Mouse (Mus musculus): ENCODE data around the gene Spin2f. TPM values are rescaled to one million over a fixed set of nuclear protein-coding genes. Genes with fewer than 3 reads are reported as not detected.
"Not testable (repeated sequence)": the region's sequence is repeated elsewhere in the genome, so short reads cannot be mapped to it uniquely, and the experiment has no call there.

Spin2f gene
- not detected for total RNA-seq (2021)
- long read RNA-seq, experiment 1 = 0 reads
- long read RNA-seq, experiment 2 = 0 reads

GRCm38 (mm10) chrX:31253594-31253993, at the start of gene Spin2f:
Spin2f (plus strand) TSS chrX:31253894.
- not testable (repeated sequence) for DNase-seq

GRCm38 (mm10) chrX:31212136-31212535, 41.6 kb upstream of the Spin2f start:
- peak; percentile 19 for DNase-seq

DNA sequence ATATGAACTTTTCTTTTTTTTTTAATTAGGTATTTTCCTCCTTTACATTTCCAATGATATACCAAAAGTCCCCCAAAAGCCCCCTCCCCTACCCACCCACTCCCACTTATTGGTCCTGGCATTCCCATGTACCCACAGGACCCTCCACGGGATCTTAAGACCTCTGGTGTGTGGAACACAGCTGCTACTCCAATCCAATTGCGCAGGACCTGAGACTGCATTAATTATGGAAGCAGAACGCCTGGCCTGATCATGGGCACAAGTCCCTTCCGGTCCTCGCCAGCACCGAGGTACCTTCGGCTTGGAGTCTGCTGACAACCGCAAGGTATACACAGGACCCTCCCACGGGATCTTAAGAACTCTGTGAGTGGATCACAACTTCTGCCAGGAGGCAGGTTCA, 30.2 kb upstream of the Spin2f start:
- not testable (repeated sequence) for DNase-seq

DNA sequence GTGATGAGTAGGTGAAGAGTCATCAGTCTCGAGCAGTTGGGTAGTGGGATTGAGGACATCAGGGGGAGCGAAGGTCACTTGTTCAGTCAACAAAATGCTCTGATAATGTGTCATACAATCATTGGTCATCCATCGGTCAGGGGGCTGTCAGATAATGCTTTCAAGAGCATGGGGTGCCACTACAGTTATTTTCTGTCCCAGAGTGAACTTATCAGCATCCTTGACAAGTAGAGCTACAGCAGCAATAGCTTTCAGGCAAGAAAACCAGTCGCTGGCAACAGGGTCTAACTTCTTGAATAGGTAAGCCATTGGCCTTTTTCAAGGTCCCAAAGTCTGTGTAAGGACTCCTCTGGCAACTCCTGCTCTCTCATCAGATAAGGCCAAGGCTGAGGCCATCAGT, 18.6 kb upstream of the Spin2f start:
- not testable (repeated sequence) for DNase-seq

DNA sequence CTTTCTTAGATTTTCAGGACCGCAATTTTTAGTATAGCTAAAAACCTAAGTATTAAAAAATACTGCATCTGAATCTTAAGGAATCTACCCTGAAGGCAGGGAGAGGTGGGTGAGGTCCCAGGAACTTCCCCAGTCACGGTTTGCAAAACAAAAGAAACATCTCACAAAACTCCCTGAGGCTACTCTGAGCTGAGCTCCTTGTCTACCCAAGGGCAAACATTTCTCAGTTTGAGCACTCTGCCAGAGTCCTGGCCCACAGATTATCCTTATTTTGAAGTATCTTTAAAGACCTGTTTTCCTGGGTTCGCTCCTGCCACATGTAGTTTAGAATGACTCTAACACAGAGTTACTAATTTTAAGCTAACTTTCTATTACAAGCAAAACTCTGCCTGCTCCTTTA, 11.9 kb upstream of the Spin2f start:
- DNase-seq = not testable (repeated sequence)

Other genes starting within 250 kb of the Spin2f start
- not detected for gene Btbd35f29, start 136.2 kb upstream of the Spin2f start, total RNA-seq (2021)
- gene Btbd35f26, start 82.6 kb downstream of the Spin2f start, total RNA-seq (2021) = not detected
- gene Btbd35f19, start 130.0 kb downstream of the Spin2f start, total RNA-seq (2021) = not detected